Mouse (Mus musculus) heart, adult 11 months (tissue): Measurements from ENCODE around the gene Ggcx.

Source experiments
- DNase-seq: peaks from one replicate; pipeline ENCODE4 v3.0.0; 2022

Gene Ggcx

DNA sequence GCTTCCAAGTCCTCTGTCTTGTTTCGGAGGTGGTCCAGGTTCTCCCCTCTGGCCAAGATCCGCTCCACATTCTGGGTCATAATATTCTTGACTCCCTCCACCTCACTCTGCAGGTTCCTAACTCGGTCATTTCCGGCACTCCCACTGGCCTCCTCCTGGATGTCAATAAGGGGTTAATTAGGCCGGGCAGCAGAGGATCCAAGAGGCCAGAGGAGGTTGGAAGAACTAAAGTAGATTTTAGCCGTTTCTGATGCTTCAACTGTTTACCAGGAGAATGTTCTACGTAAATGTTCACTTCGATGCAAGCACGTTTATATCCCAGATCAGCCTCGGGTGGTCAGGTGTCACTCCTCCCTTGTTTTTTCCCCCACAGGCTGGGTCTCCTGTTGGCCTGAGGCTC lies 25.8 kb upstream of the Ggcx start:
- no peak for DNase-seq

DNA sequence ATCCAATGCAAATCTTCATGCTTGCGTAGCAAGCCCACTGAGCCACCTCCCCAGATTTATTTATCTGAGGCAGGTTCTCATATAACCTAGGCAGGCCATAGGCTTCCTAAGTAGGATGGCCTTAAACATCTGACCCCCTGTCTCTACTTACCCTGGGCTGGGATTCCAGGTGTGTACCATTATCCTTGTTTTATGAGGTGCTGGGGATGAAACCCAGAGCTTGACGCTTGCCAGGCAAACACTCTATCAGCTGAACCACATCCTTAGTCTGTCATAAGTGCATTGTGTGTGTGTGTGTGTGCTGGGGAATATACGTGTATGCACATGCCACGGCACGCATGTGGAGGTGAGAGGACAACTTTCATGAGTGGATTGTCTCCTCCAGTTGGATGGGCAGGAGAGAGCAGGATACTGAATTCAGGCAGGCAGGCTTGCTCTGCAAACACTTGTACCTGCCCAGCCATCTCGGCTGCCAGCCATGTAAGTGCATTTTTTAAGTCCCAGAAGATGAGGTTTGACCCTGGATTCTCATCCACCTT lies 25.2 kb upstream of the Ggcx start:
- no peak for DNase-seq

DNA sequence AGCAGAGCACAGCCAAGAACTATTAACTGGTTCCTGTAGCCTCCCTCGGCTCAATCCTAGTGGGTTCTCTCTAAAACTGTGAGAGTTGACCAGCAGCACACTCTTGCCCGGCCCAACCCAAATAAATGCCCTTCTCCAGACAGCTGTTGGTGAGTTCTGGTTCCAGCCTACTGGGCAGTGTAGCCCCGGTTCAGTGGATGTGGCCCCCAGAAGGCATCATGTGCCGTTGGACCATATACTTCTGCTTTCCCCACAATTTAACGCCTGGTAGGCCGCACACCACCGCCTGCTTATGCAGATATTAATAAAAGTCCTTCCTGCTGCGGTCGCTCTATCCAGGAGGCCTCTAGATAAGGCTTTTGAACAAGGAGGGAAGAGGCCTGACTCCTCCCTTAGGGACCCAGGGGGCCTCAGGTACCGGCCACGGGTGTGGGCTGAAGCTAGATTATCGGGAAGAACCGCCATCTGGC lies 24.6 kb upstream of the Ggcx start:
- no peak for DNase-seq

DNA sequence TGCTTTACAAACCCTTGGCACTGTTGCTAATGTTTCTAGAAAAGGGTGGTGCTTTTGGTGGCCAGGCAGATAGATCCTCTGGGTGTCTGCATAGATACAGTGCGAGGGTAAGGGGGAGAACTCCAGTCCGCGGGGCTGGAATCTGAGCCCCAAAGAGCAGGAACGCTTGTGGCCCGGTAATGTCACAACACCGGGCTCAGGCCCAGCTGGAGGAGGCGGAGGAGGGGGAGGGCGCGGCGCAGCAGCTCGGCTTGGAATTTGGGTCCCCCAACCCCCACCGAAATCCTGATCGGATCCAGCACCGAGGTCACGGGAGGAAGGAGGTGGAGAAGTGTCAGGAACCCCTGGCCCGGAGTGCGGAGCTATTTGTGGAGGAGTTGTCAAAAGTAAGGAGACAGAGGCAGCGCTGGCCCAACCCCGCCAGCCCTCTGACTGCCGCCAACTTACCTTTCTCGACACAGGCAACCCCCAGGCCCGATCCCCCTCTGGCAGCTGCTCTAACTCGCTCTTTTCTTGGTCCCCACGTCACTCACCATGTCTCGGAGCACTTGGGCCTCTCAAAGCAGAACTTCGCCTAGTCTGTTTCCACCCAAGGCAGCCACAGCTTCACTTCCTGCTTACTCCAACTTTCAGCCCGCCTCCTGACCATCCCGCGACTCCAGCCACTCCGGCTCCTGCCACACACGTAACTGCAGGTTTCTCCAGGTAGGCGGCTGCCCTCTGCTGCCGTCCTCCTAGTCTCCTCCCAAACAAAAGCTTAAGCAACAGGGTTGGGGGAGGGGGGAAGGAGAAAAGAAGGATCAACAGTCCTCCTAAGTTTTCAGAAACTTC lies 24.0 kb upstream of the Ggcx start, which contains the start of gene Vamp8:
Vamp8 (minus strand) TSS at position 763 of the 831 bp plus-strand sequence.
- DNase-seq: peak; percentile 99

DNA sequence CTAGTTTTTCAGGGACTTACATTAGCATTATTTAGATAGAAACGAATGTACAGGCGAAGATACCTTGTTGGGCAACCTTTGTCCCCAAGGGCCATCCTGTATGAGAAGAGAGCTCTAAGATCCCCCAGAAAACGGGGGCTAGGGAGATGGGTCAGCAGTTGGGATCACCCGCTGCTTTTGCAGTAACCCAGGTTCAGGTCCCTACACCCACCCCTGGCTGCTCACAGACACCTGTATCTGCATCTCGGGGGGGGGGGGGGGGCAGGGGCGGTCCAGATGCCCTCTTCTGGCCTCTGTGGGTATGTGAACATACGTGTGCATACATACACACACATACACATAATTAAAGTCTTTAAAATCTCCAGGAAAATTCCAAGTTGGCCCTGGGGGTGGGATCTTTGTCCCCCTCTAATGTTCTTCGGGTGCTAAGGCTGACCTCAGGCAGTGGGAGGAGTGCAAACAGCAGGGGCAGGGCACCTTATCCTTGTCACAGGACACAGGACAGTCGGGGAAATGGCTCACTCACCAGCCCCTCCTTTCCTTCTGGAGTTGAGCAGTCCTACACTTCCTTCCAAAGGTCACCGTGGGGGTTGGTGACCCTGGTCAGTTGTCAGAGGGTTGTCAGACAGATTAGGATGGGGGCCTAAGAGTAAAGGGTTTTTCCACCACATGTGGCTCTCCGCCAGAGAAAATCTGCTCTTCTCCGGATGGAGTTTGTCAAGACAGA lies 23.1 kb upstream of the Ggcx start:
- peak; percentile 99 for DNase-seq

DNA sequence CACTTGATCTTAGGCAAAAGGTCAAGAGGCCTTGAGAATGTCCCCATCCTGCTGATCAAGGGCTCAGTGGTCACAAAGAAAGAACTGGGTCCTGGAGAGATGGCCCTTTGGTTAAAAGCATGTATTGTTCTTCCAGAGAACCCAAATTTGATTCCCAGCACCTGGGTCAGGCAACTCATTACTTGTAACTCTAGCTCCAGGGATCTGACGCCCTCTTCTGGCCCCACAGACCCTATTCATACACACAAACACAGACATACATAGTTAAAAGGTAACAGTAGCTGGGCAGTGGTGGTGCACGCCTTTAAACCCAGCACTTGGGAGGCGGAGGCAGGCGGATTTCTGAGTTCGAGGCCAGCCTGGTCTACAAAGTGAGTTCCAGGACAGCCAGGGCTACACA lies 21.8 kb upstream of the Ggcx start:
- no peak for DNase-seq

DNA sequence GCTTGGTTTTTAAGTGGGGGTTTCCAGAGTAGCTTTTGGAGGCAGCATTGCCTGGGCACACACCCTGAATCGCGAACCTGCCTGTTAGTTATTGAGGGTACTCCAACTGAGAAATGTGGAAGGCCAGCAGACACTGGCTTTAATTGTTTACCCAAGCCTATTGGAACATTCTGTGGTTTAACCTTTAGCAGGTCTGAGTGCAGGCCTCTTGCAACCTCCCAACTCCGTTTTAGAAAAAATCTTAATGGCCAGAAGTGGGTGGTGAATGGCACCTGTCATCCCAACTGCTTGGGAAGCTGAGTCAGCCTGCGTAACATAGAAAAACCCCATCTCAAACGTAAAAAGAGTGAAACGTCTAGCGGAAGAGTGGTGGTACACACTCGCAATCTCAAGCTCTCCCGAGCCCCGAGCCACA lies 17.3 kb upstream of the Ggcx start:
- no peak for DNase-seq

DNA sequence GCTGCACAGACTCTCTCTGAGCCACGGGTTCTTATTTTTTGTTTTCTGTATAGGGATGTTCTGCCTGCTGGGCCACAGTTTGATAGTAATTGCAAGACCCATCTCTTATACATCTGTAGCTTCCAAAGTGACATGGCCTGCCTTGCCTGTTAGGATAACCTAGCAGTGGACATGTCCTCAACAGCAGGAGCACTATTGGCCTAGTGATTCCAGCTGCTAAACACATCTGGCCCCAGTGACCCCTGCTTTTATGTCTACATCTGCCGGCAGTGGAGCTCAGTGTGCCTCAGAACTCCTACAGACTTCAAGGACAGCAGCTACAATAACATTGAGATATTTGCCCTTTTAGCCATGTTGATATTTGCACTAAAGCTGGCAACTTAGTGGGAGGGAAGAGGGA lies 14.1 kb upstream of the Ggcx start:
- DNase-seq: no peak

DNA sequence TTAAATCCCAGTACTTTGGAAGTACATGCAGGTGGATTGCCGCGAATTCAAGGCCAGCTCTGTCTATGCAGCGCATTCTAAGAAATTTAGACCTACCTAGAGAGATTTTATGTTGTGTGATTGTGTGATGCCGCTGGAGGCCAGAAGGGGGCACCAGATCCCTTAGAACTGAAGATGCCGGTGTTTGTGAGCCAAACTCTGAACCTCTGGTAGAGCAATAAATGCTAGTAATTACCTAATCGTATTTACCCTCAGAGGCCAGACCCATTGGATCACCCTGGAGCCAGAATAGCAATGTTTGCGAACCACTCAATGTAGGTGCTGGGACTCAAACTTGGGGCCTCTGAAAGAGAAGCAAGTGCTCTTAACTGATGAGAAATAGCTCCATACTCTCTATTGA lies 12.2 kb upstream of the Ggcx start:
- peak; percentile 96 for DNase-seq

DNA sequence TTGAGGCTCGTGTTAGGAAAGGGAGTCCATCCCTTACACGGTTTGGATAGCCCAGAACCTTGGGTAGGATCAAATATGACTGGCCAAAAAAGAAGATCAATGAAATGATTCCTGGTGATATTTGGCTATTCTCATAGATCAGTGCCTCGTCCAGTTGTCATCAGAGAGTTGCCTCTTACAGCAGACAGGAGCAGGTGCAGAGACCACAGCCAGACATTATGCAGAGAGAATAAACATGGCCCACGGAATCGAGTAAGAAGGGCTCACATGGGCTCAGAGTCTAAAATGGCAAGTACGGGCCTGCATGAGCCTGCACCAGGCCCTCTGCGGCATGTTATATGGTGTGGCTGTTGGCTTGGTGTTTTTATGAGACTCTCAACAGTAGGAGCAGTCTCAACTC lies 8.8 kb upstream of the Ggcx start:
- no peak for DNase-seq

DNA sequence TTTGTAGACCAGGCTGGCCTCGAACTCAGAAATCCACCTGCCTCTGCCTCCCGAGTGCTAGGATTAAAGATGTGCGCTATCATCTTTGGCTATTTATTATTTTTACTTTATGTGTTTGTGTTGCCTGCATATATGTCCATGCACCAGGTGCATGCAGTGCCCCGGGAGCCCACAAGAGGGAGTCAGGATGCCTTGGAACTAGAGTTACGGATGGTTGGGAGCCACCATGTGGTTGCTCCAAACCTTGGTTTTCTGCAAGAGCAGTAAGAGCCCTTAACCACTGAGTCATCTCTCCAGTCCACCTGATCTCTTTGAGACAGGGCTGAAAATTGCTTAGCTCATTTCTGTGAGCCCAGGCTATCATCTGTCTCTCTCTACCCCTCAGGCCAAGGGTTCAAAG lies 7.0 kb upstream of the Ggcx start:
- DNase-seq: peak; percentile 95

DNA sequence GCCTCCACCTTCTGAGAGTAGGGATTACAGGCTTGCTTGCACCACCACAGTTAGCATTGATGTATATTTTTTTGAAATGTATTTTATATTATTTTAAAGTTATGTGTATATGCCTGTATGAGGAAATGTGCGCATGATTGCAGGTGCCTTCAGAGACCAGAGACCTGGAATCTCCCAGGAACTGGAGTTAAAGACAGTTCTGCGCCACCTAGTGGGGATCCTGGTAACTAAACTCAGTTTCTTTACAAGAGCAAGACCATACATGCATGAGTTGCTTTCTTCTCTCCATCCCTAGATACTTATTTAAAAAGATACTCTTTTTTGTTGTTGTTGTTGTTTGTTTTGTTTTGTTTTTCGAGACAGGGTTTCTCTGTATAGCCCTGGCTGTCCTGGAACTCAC lies 4.5 kb upstream of the Ggcx start:
- no peak for DNase-seq

DNA sequence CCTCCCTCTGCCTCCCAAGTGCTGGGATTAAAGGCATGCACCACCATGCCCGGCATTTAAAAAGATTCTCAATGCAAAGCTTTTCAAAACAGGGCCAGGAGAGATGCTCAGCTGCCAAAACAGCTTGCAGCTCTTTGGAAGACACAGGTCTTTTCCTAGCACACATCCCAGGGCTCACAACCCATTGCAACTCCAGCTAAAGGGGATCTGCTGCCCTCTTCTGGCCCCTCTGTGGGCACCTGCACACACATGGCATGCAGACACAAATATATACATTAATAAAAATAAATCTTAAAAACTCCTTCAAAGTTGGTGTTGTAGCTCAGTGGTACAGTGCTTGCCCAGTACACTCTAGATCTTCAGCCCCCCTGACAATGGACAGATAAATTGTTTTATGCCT lies 4.1 kb upstream of the Ggcx start:
- DNase-seq: no peak

DNA sequence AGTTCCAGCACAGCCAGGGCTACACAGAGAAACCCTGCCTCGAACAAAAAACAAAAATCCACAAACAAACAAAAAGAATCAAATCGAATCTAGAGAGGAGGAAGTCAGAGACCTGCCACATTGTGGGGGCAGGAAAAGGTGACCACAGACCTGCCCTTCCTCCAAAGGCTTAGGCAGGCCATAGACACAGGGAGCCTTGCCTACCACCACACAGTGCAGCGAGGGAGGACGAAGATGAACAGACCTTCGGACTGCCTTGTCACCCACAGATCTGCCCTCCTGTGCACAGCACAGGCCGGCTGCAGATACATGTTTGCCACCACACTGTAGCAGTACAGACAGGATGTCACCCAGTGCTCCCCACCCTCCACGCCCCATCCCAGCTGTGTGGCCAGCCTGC lies 3.6 kb upstream of the Ggcx start:
- DNase-seq: no peak

DNA sequence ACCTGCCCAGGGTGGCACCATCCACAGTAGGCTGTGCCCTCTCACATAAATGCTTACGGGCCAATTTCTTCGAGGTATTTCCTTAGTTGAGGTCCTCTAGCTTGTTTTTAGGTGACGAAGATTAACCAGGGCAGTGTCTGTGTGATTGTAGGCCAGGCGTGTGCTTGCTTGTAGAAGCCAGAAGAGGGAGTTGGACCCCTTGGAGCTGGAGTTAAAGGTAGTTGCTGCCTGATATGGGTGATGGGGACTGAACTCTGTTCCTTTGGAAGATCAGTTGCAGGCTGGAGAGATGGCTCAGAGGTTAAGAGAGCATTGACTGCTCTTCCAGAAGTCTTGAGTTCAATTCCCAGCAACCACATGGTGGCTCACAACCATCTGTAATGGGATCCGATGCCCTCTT lies 1.1 kb downstream of the Ggcx start:
- no peak for DNase-seq

DNA sequence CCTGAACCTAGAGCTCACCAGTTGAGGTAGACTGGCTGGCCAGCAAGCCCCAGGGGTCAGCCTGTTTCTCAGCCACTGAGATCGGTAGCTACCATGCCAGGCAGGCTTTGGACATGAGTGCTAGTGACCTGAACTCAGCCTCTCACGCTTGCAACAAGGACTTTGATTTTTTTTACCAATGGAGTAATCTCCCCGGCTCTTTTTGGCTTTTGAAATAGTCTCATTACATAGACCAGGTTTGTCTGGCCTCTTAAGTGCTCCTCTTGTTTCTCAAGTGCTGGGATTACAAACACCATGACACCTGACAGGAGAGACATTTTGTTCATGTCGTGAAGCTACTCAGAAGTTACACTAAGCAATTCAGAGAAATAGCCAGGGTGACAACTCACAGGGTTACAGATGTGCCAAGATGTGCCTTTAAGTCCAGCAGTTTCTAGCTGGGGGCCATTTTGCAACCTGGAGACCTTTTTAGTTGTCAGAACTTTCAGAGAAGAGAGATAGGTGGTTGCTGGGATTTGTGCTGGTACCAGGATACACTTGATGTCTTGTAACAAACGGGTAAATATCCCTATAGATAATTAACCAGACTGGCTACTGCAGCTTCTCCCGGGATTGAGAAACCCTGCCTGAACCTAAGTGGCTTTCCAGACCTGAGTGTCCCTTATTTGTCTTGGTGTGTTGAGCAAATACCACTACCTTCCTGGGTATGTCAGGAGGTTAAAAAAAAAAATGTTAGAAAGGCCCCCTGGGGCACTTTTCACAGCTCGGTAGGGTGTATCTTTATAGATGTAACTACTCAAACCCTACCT lies 2.1 kb downstream of the Ggcx start:
- DNase-seq: no peak

DNA sequence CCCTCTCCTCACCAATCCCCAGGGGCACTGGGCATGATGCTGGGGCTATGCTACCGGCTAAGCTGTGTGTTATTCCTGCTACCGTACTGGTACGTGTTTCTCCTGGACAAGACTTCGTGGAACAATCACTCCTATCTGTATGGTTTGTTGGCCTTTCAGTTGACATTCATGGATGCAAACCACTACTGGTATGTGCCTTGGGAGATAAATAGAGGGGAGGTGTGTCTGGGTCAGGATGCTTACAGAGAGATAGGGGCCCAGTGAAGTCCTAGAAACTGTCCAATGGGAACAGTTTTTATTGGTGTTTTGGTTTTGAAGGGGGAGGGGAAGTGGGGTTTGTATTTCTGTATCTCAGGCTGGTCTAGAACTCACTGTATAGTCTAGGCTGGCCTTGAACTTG lies 4.2 kb downstream of the Ggcx start:
- DNase-seq: no peak

DNA sequence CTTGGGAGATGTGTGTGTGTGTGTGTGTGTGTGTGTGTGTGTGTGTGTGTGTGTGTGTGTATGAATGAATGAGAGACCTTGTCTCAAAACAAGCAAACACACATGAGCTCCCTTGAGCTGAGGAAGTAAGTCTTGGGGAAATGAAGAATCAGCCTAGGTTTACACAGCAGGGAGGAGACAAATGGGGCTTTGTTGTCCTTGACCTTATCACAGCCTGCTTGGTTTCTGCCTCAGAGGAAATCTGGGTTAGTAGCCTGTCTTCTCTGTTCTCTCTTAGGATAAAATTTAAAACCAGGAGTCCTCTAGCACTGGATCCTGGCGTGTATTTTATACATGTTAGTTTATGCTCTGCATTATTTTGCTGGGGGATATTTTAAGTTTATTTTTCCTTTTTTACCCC lies 5.7 kb downstream of the Ggcx start:
- DNase-seq: no peak

DNA sequence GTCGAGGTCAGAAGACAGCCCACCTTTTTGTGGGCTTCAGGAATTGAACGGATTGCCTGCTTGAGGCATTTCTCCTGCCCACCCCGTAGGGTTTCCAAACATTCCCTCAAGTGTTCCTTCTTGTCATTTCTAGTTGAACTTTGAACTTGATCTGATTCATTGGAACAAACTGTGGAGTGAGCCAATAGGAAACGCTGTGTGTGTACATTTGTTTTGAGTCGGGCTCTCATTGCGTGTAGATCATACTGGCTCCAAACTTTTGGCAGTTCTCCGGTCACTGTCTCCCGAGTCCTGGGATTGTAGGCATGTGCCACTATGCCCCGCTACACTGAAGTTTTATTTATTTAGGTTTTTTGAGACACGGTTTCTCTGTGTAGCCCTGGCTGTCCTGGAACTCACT lies 6.8 kb downstream of the Ggcx start:
- no peak for DNase-seq

DNA sequence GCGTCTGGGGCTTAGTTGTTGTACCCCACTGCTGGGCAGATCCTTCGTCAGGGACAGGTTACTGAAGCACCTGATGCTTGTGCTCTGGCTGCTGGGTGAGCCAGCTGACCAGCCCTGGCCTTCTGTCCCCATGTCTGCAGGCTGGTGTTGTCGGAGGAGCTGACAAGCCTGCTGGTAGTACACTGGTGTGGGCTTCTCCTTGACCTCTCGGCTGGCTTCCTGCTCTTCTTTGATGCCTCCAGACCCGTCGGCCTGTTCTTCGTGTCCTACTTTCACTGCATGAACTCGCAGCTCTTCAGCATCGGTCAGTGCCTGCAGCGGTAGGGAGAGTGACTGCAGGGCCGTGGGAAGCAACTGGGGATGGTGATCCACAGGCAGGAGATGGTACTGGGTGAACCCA lies 11.5 kb downstream of the Ggcx start:
- DNase-seq: no peak

DNA sequence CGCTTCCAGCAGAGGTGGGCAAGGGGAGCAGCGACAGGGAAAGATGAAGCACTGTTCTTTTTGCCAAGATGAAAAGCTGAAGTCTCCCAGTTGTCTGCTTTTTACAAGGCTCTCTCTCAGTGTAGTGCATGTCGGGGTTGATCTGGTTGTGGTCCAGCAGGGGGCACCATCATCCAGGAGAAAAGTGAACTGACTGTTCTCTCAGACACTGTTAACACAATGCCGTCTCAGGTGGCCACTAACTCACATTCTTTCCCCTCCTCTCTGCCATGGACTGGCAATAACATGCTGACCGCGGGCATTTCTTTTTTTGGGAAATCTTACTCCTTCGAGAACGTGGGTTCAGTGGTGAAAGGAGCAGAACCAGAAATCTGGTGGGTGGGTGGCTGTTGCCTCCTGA lies 13.9 kb downstream of the Ggcx start:
- DNase-seq: peak; percentile 93

DNA sequence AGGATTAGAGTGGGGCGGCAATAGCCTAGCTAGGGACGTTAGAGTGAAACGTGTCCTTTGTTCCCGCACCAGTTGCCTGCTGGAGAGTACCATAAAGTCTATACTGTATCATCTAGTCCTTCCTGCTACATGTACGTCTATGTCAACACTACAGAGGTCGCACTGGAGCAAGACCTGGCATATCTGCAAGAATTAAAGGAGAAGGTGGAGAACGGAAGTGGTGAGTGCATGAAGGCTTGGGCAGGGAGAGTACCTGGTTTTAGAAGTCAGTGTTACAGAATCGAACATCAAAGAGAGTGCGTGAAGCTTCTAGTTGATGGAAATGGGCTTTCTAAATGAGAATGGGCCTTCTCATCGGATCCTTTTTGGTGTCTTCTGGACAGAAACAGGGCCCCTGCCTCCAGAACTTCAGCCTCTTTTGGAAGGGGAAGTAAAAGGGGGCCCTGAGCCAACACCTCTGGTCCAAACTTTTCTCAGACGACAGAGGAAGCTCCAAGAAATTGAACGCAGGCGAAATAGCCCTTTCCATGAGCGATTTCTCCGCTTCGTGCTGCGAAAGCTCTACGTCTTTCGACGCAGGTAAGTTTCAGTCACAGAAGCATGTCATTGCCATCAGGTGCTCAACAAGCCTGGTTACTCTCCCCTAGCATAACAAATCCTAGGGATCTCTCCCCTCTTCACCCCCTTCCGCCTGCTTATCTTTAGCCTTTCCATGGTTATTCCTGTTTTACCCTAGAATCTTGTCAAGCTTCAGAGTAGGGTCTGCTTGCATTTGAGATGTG lies 15.1 kb downstream of the Ggcx start:
- no peak for DNase-seq
